Comparison of ENCODE assay signal across 8 mouse cellular contexts in genomic region chr16:32430474-32431046, GRCm38 (mm10). TPM values are rescaled to one million over a fixed set of nuclear protein-coding genes. Genes with fewer than 3 reads are reported as not detected.
DNase-seq lines count a peak whose midpoint lies in the region; ATAC-seq and TF ChIP-seq lines count a peak whose summit lies in the region.

Gene Pcyt1a, plus strand, starts transcription at chr16:32430921.

- TF ChIP-seq CTCF in embryonic fibroblast, embryonic 13.5 days (IDR thresholded peaks at IDR 0.05; ENCODE audit: borderline replicate concordance, insufficient read depth, low read length), result no peak
- TF ChIP-seq CTCF in spleen, adult 2 months (IDR thresholded peaks at IDR 0.05; ENCODE audit: extremely low read depth, insufficient read depth, insufficient read length, insufficient replicate concordance), result peak; percentile 0; the same call in 1 of the 2 replicates

- TF ChIP-seq POLR2A in embryonic fibroblast, embryonic 13.5 days (IDR thresholded peaks at IDR 0.05; ENCODE audit: low read depth, low read length), result peak; percentile 73
- 0 out of 2 replicates have a peak, but pooled peaks have one; percentile 15 for TF ChIP-seq POLR2A in limb, embryonic 14.5 days (IDR thresholded peaks at IDR 0.05; ENCODE audit: borderline replicate concordance, extremely low read depth, insufficient read depth, insufficient read length)
- TF ChIP-seq POLR2A in spleen, adult 2 months (IDR thresholded peaks at IDR 0.05; ENCODE audit: low read depth, low read length), result no peak

- under 1% methylated on average over 49 of the region's 54 CpGs for WGBS in kidney, embryonic 14.5 days
- 3% methylated on average over 44 of the region's 54 CpGs for WGBS in limb, embryonic 14.5 days
- 0% methylated on average over 53 of the region's 54 CpGs for WGBS in midbrain, embryonic 16.5 days
- under 1% methylated on average over 54 of the region's 54 CpGs for WGBS in spleen, adult 2 months

- H3K4me1 ChIP-seq in embryonic fibroblast, embryonic 13.5 days (ENCODE audit: control insufficient read depth, insufficient read depth, low read length), result no peaks in the 10 kb centered on the region
- 0 out of 2 replicates have a peak, but pooled peaks cover 3% of the 10 kb centered on the region for H3K4me1 ChIP-seq in kidney, embryonic 14.5 days (ENCODE audit: control insufficient read depth, insufficient read depth, low read length)
- H3K4me1 ChIP-seq in limb, embryonic 14.5 days (ENCODE audit: control insufficient read depth, insufficient read depth, low read length), result peaks cover 9% of the 10 kb centered on the region
- peaks cover 17% of the 10 kb centered on the region for H3K4me1 ChIP-seq in midbrain, embryonic 16.5 days (ENCODE audit: control insufficient read depth, insufficient read depth, low read length)
- peaks cover 2% of the 10 kb centered on the region; the same call in 1 of the 2 replicates for H3K4me1 ChIP-seq in spleen, adult 2 months (ENCODE audit: control insufficient read depth, insufficient read depth, insufficient read length)

- no peaks in the 10 kb centered on the region for H3K9me3 ChIP-seq in kidney, embryonic 14.5 days (ENCODE audit: control insufficient read depth, low read length)
- no peaks in the 10 kb centered on the region for H3K9me3 ChIP-seq in limb, embryonic 14.5 days (ENCODE audit: control insufficient read depth, low read length)
- no peaks in the 10 kb centered on the region for H3K9me3 ChIP-seq in midbrain, embryonic 16.5 days (replicated peaks; ENCODE audit: control insufficient read depth, low read length, poor library complexity, severe bottlenecking)

- ATAC-seq in kidney, embryonic 14.5 days (ENCODE audit: low FRiP score, low TSS enrichment), result peak; percentile 98
- ATAC-seq in limb, embryonic 14.5 days (ENCODE audit: low FRiP score, low read depth), result peak; percentile 97
- ATAC-seq in midbrain, embryonic 16.5 days, result peak; percentile 98

- peak within 1 kb of the TSS; percentile 69 for H3K27ac ChIP-seq in embryonic fibroblast, embryonic 13.5 days (ENCODE audit: insufficient read depth, low read length)
- H3K27ac ChIP-seq in kidney, embryonic 14.5 days (ENCODE audit: low read depth, low read length), result peak within 1 kb of the TSS; percentile 82; the same call in 1 of the 2 replicates
- H3K27ac ChIP-seq in limb, embryonic 14.5 days (replicated peaks; ENCODE audit: low read depth, low read length), result peak within 1 kb of the TSS; percentile 89
- peak within 1 kb of the TSS; percentile 95 for H3K27ac ChIP-seq in midbrain, embryonic 16.5 days (ENCODE audit: low read length)
- peak within 1 kb of the TSS; percentile 68 for H3K27ac ChIP-seq in spleen, adult 2 months (ENCODE audit: insufficient read depth, low read length)

- peak within 1 kb of the TSS; percentile 94 for H3K4me3 ChIP-seq in embryonic fibroblast, embryonic 13.5 days (ENCODE audit: insufficient read depth, low read length)
- H3K4me3 ChIP-seq in kidney, embryonic 14.5 days (ENCODE audit: low read length), result peak within 1 kb of the TSS; percentile 83
- peak within 1 kb of the TSS; percentile 86 for H3K4me3 ChIP-seq in limb, embryonic 14.5 days (replicated peaks; ENCODE audit: low read length)
- peak within 1 kb of the TSS; percentile 56 for H3K4me3 ChIP-seq in midbrain, embryonic 16.5 days (ENCODE audit: low read depth, low read length)
- peak within 1 kb of the TSS; percentile 90 for H3K4me3 ChIP-seq in spleen, adult 2 months (ENCODE audit: extremely low read depth, insufficient read depth, insufficient read length)

- peak; percentile 75 to 77 for DNase-seq in B cell, adult 2 months
- DNase-seq in brain, adult 2 months (ENCODE audit: low read depth, low spot score), result peak; percentile 98
- DNase-seq in heart, adult 9 months (ENCODE audit: low spot score in 2 of 2), result peak; percentile 92 to 93
- DNase-seq in limb, embryonic 14.5 days (ENCODE audit: low spot score), result peak; percentile 95
- peak; percentile 53 to 60 for DNase-seq in spleen, adult 2 months (ENCODE audit: low read depth in 1 of 2, low spot score in 2 of 2)

- H3K9ac ChIP-seq in kidney, embryonic 14.5 days (ENCODE audit: low read depth, low read length), result peak within 1 kb of the TSS; percentile 79
- peak within 1 kb of the TSS; percentile 85 for H3K9ac ChIP-seq in limb, embryonic 14.5 days (ENCODE audit: low read depth, low read length, severe bottlenecking)
- H3K9ac ChIP-seq in midbrain, embryonic 16.5 days (ENCODE audit: low read depth, low read length), result peak within 1 kb of the TSS; percentile 73

- H3K36me3 ChIP-seq in kidney, embryonic 14.5 days (ENCODE audit: control insufficient read depth, insufficient read depth, low read length), result no peaks in the 10 kb centered on the region
- H3K36me3 ChIP-seq in limb, embryonic 14.5 days (ENCODE audit: control insufficient read depth, insufficient read depth, low read length), result no peaks in the 10 kb centered on the region; the same call in 1 of the 2 replicates
- H3K36me3 ChIP-seq in midbrain, embryonic 16.5 days (ENCODE audit: control insufficient read depth, insufficient read depth, low read length), result no peaks in the 10 kb centered on the region
- no peaks in the 10 kb centered on the region for H3K36me3 ChIP-seq in spleen, adult 2 months (ENCODE audit: control insufficient read depth, insufficient read depth, low read length)

- peak within 1 kb of the TSS; percentile 93 for H3K4me2 ChIP-seq in kidney, embryonic 14.5 days (replicated peaks; ENCODE audit: low read depth, low read length)
- H3K4me2 ChIP-seq in limb, embryonic 14.5 days (replicated peaks; ENCODE audit: low read depth, low read length, severe bottlenecking), result peak within 1 kb of the TSS; percentile 80
- H3K4me2 ChIP-seq in midbrain, embryonic 16.5 days (ENCODE audit: low read length), result peak within 1 kb of the TSS; percentile 88

- H3K27me3 ChIP-seq in kidney, embryonic 14.5 days (ENCODE audit: control insufficient read depth, insufficient read depth, low read length), result no peaks in the 10 kb centered on the region
- no peaks in the 10 kb centered on the region for H3K27me3 ChIP-seq in limb, embryonic 14.5 days (ENCODE audit: control insufficient read depth, insufficient read depth, low read length)
- H3K27me3 ChIP-seq in midbrain, embryonic 16.5 days (ENCODE audit: control insufficient read depth, insufficient read depth, low read depth, low read length), result no peaks in the 10 kb centered on the region
- H3K27me3 ChIP-seq in spleen, adult 2 months (ENCODE audit: control insufficient read depth, insufficient read depth, low read length), result no peaks in the 10 kb centered on the region

RNA-seq across cellular contexts. Expression of gene Pcyt1a, which starts in this region (rescaled TPM):
- 43.6 and 45.2 TPM in 2 replicates for polyA plus RNA-seq in embryonic fibroblast, embryonic 13.5 days (2011; ENCODE audit: insufficient read length, low read depth, missing spikeins)
- polyA plus RNA-seq in kidney, embryonic 14.5 days (2014; fragmentation: Nextera tagmentation; extraction: Ambion mirVana), result 16.5 and 40.6 TPM in 2 replicates
- polyA plus RNA-seq in limb, embryonic 14.5 days (2012; rRNA removed), result 22.0 and 23.4 TPM in 2 replicates
- 45.9 and 47.8 TPM in 2 replicates for polyA plus RNA-seq in limb, embryonic 14.5 days (2014; fragmentation: Nextera tagmentation; extraction: Ambion mirVana)
- polyA plus RNA-seq in midbrain, embryonic 16.5 days (2015; fragmentation: Nextera tagmentation; extraction: Ambion mirVana), result 48.0 and 49.9 TPM in 2 replicates
- 13.1 and 15.9 TPM in 2 replicates for polyA plus RNA-seq in spleen, adult 2 months (2012; rRNA removed)

Comparison
In these comparisons a context has a peak if more than half of its experiments do, and no peak if none do; other contexts are left out.
1. Peak in every context shown above with its lines: DNase-seq, ATAC-seq, H3K4me3 ChIP-seq and H3K27ac ChIP-seq.